8 mouse cellular contexts compared by ENCODE assay signal in the genomic region with DNA sequence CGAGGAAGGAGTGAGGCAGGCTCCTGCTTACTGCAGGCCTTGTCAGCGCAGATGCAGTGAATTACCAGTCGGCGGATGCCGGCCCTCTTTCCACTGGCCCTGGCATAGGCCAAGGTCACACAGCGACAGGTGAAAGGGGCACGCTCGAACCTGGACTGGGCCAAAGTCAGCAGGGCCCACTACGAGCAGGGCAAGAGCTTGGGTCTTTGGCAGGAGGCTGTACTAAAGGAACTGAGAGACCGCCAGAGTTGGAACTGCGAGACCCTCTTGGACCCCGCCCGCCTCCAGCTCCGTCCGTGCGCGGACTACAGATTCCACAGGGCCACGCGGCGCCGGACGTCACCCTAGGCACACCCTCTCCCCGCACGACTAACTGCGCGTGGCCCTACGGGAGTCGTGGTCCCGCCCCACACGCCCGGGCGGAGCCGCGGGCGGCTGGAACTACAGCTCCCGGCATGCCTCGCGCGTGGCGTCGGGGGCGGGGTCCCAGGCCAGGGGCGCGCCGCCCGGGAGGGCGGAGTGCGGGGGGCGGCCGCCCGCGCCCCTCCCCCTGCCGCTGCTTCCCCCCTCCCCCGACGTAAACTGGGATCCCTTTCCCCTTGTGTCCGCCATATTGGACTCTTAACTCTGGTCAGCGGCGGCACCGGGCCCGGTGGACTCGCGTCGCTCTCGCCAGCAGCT. TPM values are rescaled to one million over a fixed set of nuclear protein-coding genes. Genes with fewer than 3 reads are reported as not detected.
DNase-seq lines count a peak whose midpoint lies in the region; ATAC-seq lines count a peak whose summit lies in the region.

Gene Fam193a, plus strand, starts transcription at position 593 of the 681 bp plus-strand sequence.

- no peaks in the 10 kb centered on the region for H3K36me3 ChIP-seq in hindbrain, embryonic 15.5 days

- H3K27ac ChIP-seq in hindbrain, embryonic 15.5 days (replicated peaks) = peak within 1 kb of the TSS; percentile 88

- H3K4me1 ChIP-seq in hindbrain, embryonic 15.5 days (replicated peaks) = peaks cover 23% of the 10 kb centered on the region

- WGBS in hindbrain, embryonic 15.5 days = 0% methylated on average over 45 of the region's 64 CpGs

- ATAC-seq in hindbrain, embryonic 15.5 days (ENCODE audit: low FRiP score, low read depth) = peak; percentile 100

- no peaks in the 10 kb centered on the region for H3K27me3 ChIP-seq in hindbrain, embryonic 15.5 days

- no peaks in the 10 kb centered on the region for H3K9me3 ChIP-seq in hindbrain, embryonic 15.5 days

- peak within 1 kb of the TSS; percentile 63 for H3K4me2 ChIP-seq in hindbrain, embryonic 15.5 days

- H3K9ac ChIP-seq in hindbrain, embryonic 15.5 days = peak within 1 kb of the TSS; percentile 86

- DNase-seq in T-cell, adult 2 months (ENCODE audit: low spot score) = peak; percentile 96
- peak; percentile 93 to 99 for DNase-seq in cerebellum, postnatal 36 days
- peak; percentile 97 for DNase-seq in frontal cortex, postnatal 36 days (ENCODE audit: low spot score in 2 of 2)
- peak; percentile 96 for DNase-seq in left cerebral cortex, adult 11 months (ENCODE audit: low spot score)
- DNase-seq in lung, postnatal 4 days = peak; percentile 98 to 99
- peak; percentile 95 for DNase-seq in retina, postnatal 7 days (ENCODE audit: low read depth, low spot score)
- DNase-seq in urinary bladder, adult 2 months (ENCODE audit: low spot score) = peak; percentile 95

- H3K4me3 ChIP-seq in hindbrain, embryonic 15.5 days = peak within 1 kb of the TSS; percentile 81

RNA-seq across cellular contexts. Expression of gene Fam193a, which starts in this region (rescaled TPM):
- 14.0 and 15.5 TPM in 2 replicates for polyA plus RNA-seq in hindbrain, embryonic 15.5 days (2015; fragmentation: Nextera tagmentation; extraction: Ambion mirVana)
- 17.1 and 21.2 TPM in 2 replicates for polyA plus RNA-seq in urinary bladder, adult 2 months (2012; rRNA removed)

Comparison
In these comparisons a context has a peak if more than half of its experiments do, and no peak if none do; other contexts are left out.
1. Peak in every context shown above with its lines: DNase-seq, ATAC-seq, H3K4me3 ChIP-seq and H3K27ac ChIP-seq.